Mouse (Mus musculus) intestine, embryonic 14.5 days (tissue): ENCODE measurements at regions not wholly inside any gene's neighbourhood (a gene's known extent, or its start where the extent isn't known, plus 50 kb on each side); places are given as distances from the start of the nearest gene placed in this dataset.

Source experiments
- ATAC-seq: fragments of 200-750 bp; cut with Nextera tagmentation; replicated peaks from 2 replicates; pipeline ENCODE4 v1.8.0; 2017; ENCODE audit warnings: low read depth, moderate number of reproducible peaks, moderate TSS enrichment, moderate library complexity; ENCODE audit not compliant: low FRiP score, low TSS enrichment
- DNase-seq: peaks from one replicate; pipeline ENCODE4 v3.0.0-alpha.2; 2018; ENCODE audit warnings: low spot score
- H3K27ac ChIP-seq: fragments of 300-500 bp; sonication (generic); 2 replicates; pipeline ENCODE4 v1.5.1; 2014; ENCODE audit warnings: low read depth, mild to moderate bottlenecking, control low read depth
- H3K27me3 ChIP-seq: fragments of 300-500 bp; sonication (generic); replicated peaks from 2 replicates; pipeline ENCODE4 v1.6.1; 2014; ENCODE audit warnings: low read length, control low read depth; ENCODE audit not compliant: control insufficient read depth, insufficient read depth
- H3K36me3 ChIP-seq: fragments of 300-500 bp; sonication (generic); 2 replicates; pipeline ENCODE4 v1.6.1; 2014; ENCODE audit warnings: low read length, control low read depth; ENCODE audit not compliant: control insufficient read depth, insufficient read depth
- H3K4me1 ChIP-seq: fragments of 300-500 bp; sonication (generic); replicated peaks from 2 replicates; pipeline ENCODE4 v1.6.1; 2014; ENCODE audit warnings: low read length, control low read depth, mixed read lengths; ENCODE audit not compliant: control insufficient read depth, insufficient read depth
- H3K4me2 ChIP-seq: fragments of 300-500 bp; sonication (generic); 2 replicates; pipeline ENCODE4 v1.6.1; 2014; ENCODE audit warnings: low read length
- H3K4me3 ChIP-seq: fragments of 300-500 bp; sonication (generic); 2 replicates; pipeline ENCODE4 v1.5.1; 2014; ENCODE audit warnings: low read depth, low read length, control low read depth, mixed read lengths
- H3K9ac ChIP-seq: fragments of 300-500 bp; sonication (generic); 2 replicates; pipeline ENCODE4 v1.6.1; 2014; ENCODE audit warnings: mild to moderate bottlenecking, low read length
- H3K9me3 ChIP-seq: fragments of 300-500 bp; sonication (generic); 2 replicates; pipeline ENCODE4 v1.6.1; 2016; ENCODE audit warnings: low read length, control low read depth; ENCODE audit not compliant: control insufficient read depth
- WGBS: fragments of 180-500 bp; shearing (Covaris S2); extraction: QIAGEN DNeasy Blood & Tissue Kit; methylation state at CpG from one replicate; pipeline ENCODE4 v1.1.7; 2014; 5-methylcytosine and 5-hydroxymethylcytosine counted together

GRCm38 (mm10) chr11:48152219-48152618 is 163.4 kb upstream of the Sgcd start:
- H3K27me3 ChIP-seq: no peaks in the 10 kb centered on the region
- H3K27ac ChIP-seq: no peak overlapping the region
- 44% methylated on average over 6 of the region's 6 CpGs for WGBS
- no peaks in the 10 kb centered on the region for H3K36me3 ChIP-seq
- no peaks in the 10 kb centered on the region for H3K4me1 ChIP-seq
- H3K9ac ChIP-seq: no peak overlapping the region
- ATAC-seq (no peak), DNase-seq (no peak)
- H3K9me3 ChIP-seq: no peaks in the 10 kb centered on the region
- no peak overlapping the region for H3K4me2 ChIP-seq
- H3K4me3 ChIP-seq: no peak overlapping the region

DNA sequence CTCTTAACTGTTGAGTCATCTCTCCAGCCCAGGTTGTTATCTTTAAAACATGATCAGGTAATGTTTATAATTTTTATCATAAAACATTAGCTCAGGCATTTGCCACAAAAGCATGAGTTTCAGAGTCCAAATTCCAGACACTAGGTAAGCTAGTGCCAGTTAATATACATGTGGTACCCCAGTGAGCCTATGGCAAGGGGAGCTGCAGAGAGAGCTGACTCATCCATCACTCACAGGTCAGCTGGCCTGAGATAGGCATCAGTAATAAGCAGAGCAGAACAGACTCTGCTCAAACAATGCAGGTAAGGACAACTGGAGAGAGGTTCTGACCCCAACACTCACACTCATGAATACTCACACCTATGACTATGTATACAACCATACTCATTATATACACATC is 144.6 kb upstream of the Sgcd start:
- no peak for DNase-seq
- no peaks in the 10 kb centered on the region for H3K27me3 ChIP-seq
- 0 out of 2 replicates have a peak, but pooled peaks have one; percentile 68 for ATAC-seq
- no peak overlapping the region for H3K4me3 ChIP-seq
- H3K9ac ChIP-seq: no peak overlapping the region
- no peaks in the 10 kb centered on the region for H3K36me3 ChIP-seq
- no peaks in the 10 kb centered on the region for H3K4me1 ChIP-seq
- H3K4me2 ChIP-seq: no peak overlapping the region
- H3K9me3 ChIP-seq: no peaks in the 10 kb centered on the region
- H3K27ac ChIP-seq: no peak overlapping the region

- H3K27me3 ChIP-seq: no peaks in the 10 kb centered on the region
Measured at GRCm38 (mm10) chr11:48098063-48098462, 109.3 kb upstream of the Sgcd start.

DNA sequence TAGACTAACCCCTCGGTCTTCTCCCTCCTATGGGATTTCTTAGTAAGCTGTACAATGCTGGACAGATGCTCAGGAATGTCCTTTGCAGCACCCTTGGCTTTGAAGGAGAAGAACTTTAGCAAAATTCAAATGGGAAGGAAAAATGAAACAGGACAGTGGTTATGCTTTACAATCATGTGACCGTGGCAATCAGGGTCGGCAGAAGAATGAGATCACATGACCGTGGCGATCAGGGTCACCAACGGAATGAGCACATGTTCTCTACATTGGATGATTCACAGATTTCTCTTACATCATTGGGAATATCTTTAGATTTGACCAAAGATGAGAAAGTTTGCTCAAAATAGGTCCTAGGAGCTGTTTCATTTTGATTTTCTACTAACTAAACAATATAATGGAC is 108.7 kb upstream of the Sgcd start:
- Histone ChIP-seq H3K9me3 (no peaks in the 10 kb centered on the region), H3K36me3 (no peaks in the 10 kb centered on the region), H3K4me1 (no peaks in the 10 kb centered on the region), H3K27ac (no peak overlapping the region), H3K9ac (no peak overlapping the region), H3K27me3 (no peaks in the 10 kb centered on the region), H3K4me3 (no peak overlapping the region), H3K4me2 (no peak overlapping the region)
- 90% methylated on average over 6 of the region's 6 CpGs for WGBS
- ATAC-seq (no peak), DNase-seq (no peak)

More at GRCm38 (mm10) chr11:48098063-48098462, 109.3 kb upstream of the Sgcd start:
- H3K4me1 ChIP-seq: no peaks in the 10 kb centered on the region
- ATAC-seq (no peak), DNase-seq (no peak)
- no peak overlapping the region for H3K4me3 ChIP-seq
- H3K9me3 ChIP-seq: no peaks in the 10 kb centered on the region
- WGBS: 78% methylated on average over 3 of the region's 3 CpGs
- no peak overlapping the region for H3K4me2 ChIP-seq
- H3K36me3 ChIP-seq: no peaks in the 10 kb centered on the region
- no peak overlapping the region for H3K9ac ChIP-seq
- H3K27ac ChIP-seq: no peak overlapping the region

DNA sequence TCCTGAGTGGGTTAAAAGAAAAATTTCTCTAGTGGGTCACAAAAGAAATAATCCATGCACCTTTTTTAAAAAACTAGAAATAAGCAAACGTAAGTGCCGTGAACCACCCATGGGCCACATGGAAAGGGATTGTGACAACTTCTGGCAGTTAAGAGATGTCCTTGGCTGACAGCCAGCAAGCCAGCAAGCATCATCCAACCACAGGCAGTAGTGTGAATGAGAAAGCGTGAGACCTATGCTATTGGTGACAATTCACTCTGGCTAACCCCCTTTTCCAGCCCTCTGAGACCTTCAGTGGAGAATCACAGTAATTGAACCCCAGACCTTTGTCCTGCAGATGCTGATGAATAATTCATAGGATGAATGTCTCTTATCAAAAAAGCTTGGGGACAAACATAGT is 78.3 kb upstream of the Sgcd start:
- Histone ChIP-seq H3K27ac (no peak overlapping the region), H3K4me1 (no peaks in the 10 kb centered on the region), H3K36me3 (no peaks in the 10 kb centered on the region), H3K4me3 (no peak overlapping the region), H3K9ac (no peak overlapping the region), H3K9me3 (no peaks in the 10 kb centered on the region), H3K4me2 (no peak overlapping the region), H3K27me3 (no peaks in the 10 kb centered on the region)
- DNase-seq (no peak), ATAC-seq (no peak)
- WGBS: 71% methylated on average over 3 of the region's 3 CpGs

- ATAC-seq: no peak
Measured at GRCm38 (mm10) chr11:48063719-48064118, 75.0 kb upstream of the Sgcd start.

DNA sequence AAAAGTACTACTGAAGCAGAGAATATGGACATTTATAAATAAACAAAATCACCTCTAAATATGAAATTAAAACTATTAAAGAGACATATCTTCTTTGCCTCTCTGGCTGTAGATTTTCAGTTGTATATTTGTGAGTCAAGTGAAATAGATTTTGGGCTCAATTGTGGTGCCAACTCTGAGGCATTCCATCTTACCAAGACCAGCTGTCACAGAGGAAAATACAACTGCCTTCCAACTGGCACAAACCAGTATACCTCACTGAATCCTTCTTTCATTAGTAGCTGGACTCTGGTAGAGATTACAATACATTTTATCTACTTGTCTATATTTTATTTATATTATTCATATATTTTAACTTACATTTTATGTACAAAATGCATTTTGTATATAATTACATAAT is 72.7 kb upstream of the Sgcd start:
- Histone ChIP-seq H3K4me3 (no peak overlapping the region), H3K27me3 (no peaks in the 10 kb centered on the region), H3K27ac (no peak overlapping the region), H3K9ac (no peak overlapping the region), H3K4me2 (no peak overlapping the region), H3K9me3 (no peaks in the 10 kb centered on the region), H3K4me1 (no peaks in the 10 kb centered on the region), H3K36me3 (no peaks in the 10 kb centered on the region)
- ATAC-seq: no peak
- no peak for DNase-seq

More at GRCm38 (mm10) chr11:48063719-48064118, 75.0 kb upstream of the Sgcd start:
- Histone ChIP-seq H3K4me1 (no peaks in the 10 kb centered on the region), H3K9me3 (no peaks in the 10 kb centered on the region), H3K4me2 (no peak overlapping the region), H3K4me3 (no peak overlapping the region), H3K36me3 (no peaks in the 10 kb centered on the region), H3K27me3 (no peaks in the 10 kb centered on the region), H3K27ac (no peak overlapping the region), H3K9ac (no peak overlapping the region)
- WGBS: 75% methylated on average over 9 of the region's 9 CpGs
- no peak for DNase-seq

- ATAC-seq (no peak), DNase-seq (no peak)
- Histone ChIP-seq H3K9me3 (no peaks in the 10 kb centered on the region), H3K4me1 (no peaks in the 10 kb centered on the region), H3K36me3 (no peaks in the 10 kb centered on the region), H3K4me2 (no peak overlapping the region), H3K27ac (no peak overlapping the region), H3K4me3 (no peak overlapping the region), H3K9ac (no peak overlapping the region), H3K27me3 (no peaks in the 10 kb centered on the region)
- WGBS: 70% methylated on average over 3 of the region's 3 CpGs
Measured at GRCm38 (mm10) chr11:48051156-48051866, 62.5 kb upstream of the Sgcd start.

DNA sequence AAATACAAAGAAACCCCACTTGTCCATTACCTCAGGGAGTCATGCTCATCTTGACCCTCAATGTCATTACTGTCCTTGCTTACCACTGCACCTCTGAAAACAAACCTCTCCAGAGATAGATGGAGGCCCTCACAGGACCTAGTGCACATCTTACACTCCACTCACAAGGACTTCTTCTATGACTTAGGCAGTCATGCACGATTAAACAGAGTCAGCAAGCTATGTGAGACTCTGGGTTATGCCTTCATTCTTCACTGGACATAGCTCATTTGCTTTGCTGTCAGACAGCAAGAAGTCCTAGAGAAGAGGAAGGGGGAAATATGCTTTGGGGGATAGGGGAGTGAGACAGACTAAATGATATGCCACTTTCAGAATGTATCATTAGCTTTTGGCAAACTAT is 59.5 kb upstream of the Sgcd start:
- H3K4me1 ChIP-seq: no peaks in the 10 kb centered on the region
- 84% methylated on average over 1 of the region's 1 CpGs for WGBS
- H3K27me3 ChIP-seq: no peaks in the 10 kb centered on the region
- H3K4me3 ChIP-seq: no peak overlapping the region
- DNase-seq (no peak), ATAC-seq (no peak)
- H3K4me2 ChIP-seq: no peak overlapping the region
- H3K36me3 ChIP-seq: no peaks in the 10 kb centered on the region
- H3K27ac ChIP-seq: no peak overlapping the region
- no peaks in the 10 kb centered on the region for H3K9me3 ChIP-seq
- H3K9ac ChIP-seq: no peak overlapping the region
